In the genomic region with DNA sequence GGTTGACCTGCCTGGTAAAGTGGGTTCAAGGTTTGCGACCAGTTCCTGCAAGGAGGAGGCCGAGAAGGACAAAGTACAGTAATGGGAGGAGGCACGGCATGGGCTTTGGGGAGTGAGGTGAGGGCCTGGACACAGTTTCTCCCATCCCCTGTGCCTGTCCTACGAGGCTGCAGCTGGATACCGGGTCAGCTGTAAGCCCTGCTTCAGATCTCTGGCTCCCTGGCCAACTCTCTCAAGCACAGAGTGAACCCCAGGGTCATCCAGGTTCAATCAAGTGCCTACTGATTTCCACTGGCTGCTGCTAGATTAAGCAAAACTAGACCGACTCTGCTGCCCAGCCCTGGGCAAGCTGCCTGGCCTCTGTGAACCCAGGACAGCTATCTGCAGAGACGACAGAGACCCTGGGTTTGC, we compare ENCODE assay signal across 11 mouse cellular contexts. TPM values are rescaled to one million over a fixed set of nuclear protein-coding genes. Genes with fewer than 3 reads are reported as not detected.
DNase-seq lines count a peak whose midpoint lies in the region; ATAC-seq and TF ChIP-seq lines count a peak whose summit lies in the region.
"Had no signal": no experiment of that assay in that cellular context is flagged by ENCODE, and none has a peak within 500 bp of the region (broad histone marks: within the 10 kb centered on the region; RNA-seq: fewer than 3 reads in every experiment).

No protein-coding gene starts in this region.

- peak overlapping the region; percentile 38 for H3K9ac ChIP-seq in liver, adult 2 months (ENCODE audit: low read depth, low read length)
- H3K9ac ChIP-seq in forebrain, embryonic 13.5 days = peak overlapping the region; percentile 46; the same call in 1 of the 2 replicates
- H3K9ac ChIP-seq in hindbrain, embryonic 16.5 days (ENCODE audit: low read depth, low read length) = peak overlapping the region; percentile 11; the same call in 1 of the 2 replicates
- peak overlapping the region; percentile 54 for H3K9ac ChIP-seq in midbrain, embryonic 13.5 days (replicated peaks)
- H3K9ac ChIP-seq: liver, embryonic 14.5 days had no signal

- intact Hi-C loops in left cerebral cortex, adult 2 months (cut with DNase I) = no loop called here

- no peaks in the 10 kb centered on the region for H3K27me3 ChIP-seq in liver, adult 2 months (ENCODE audit: control insufficient read depth, insufficient read depth, low read length)
- no peaks in the 10 kb centered on the region for H3K27me3 ChIP-seq in forebrain, embryonic 13.5 days
- H3K27me3 ChIP-seq in hindbrain, embryonic 16.5 days (replicated peaks; ENCODE audit: control insufficient read depth, insufficient read depth, low read length) = no peaks in the 10 kb centered on the region
- no peaks in the 10 kb centered on the region for H3K27me3 ChIP-seq in midbrain, embryonic 13.5 days

- no peak overlapping the region for H3K4me3 ChIP-seq in liver, adult 2 months (ENCODE audit: insufficient read depth, low read depth, low read length)
- no peak overlapping the region for H3K4me3 ChIP-seq in forebrain, embryonic 13.5 days
- H3K4me3 ChIP-seq in hindbrain, embryonic 16.5 days (ENCODE audit: low read length) = no peak overlapping the region
- no peak overlapping the region for H3K4me3 ChIP-seq in midbrain, embryonic 13.5 days (replicated peaks)
- no peak overlapping the region for H3K4me3 ChIP-seq in left cerebral cortex, adult 2 months

- TF ChIP-seq POLR2A in liver, adult 2 months (IDR thresholded peaks at IDR 0.05; ENCODE audit: extremely low read depth, insufficient read depth, low read length) = no peak

- ATAC-seq in forebrain, embryonic 13.5 days = no peak
- ATAC-seq in hindbrain, embryonic 16.5 days = no peak
- no peak for ATAC-seq in midbrain, embryonic 13.5 days

- no peak for TF ChIP-seq CTCF in liver, adult 2 months (IDR thresholded peaks at IDR 0.05; ENCODE audit: low read depth, low read length)
- no peak for TF ChIP-seq CTCF in left cerebral cortex, adult 2 months (IDR thresholded peaks at IDR 0.05)

- peaks cover 43% of the 10 kb centered on the region for H3K79me2 ChIP-seq in liver, adult 2 months (ENCODE audit: control insufficient read depth, insufficient read depth, low read length)

- no peaks in the 10 kb centered on the region for H3K9me3 ChIP-seq in forebrain, embryonic 13.5 days (replicated peaks)
- no peaks in the 10 kb centered on the region for H3K9me3 ChIP-seq in hindbrain, embryonic 16.5 days (ENCODE audit: control insufficient read depth, low read length)
- H3K9me3 ChIP-seq in midbrain, embryonic 13.5 days = no peaks in the 10 kb centered on the region

- peak overlapping the region; percentile 75 for H3K4me2 ChIP-seq in forebrain, embryonic 13.5 days
- no peak overlapping the region for H3K4me2 ChIP-seq in hindbrain, embryonic 16.5 days (ENCODE audit: low read length)
- peak overlapping the region; percentile 69 for H3K4me2 ChIP-seq in midbrain, embryonic 13.5 days (replicated peaks)

- peaks cover 51% of the 10 kb centered on the region for H3K4me1 ChIP-seq in liver, adult 2 months (ENCODE audit: control insufficient read depth, insufficient read depth, low read length)
- peaks cover 88% of the 10 kb centered on the region for H3K4me1 ChIP-seq in forebrain, embryonic 13.5 days
- peaks cover 75% of the 10 kb centered on the region for H3K4me1 ChIP-seq in hindbrain, embryonic 16.5 days (ENCODE audit: control insufficient read depth, insufficient read depth, low read depth, low read length)
- H3K4me1 ChIP-seq in midbrain, embryonic 13.5 days (replicated peaks) = peaks cover 89% of the 10 kb centered on the region

- 4% methylated on average over 7 of the region's 7 CpGs for WGBS in liver, adult 2 months
- whole genome bisulfite sequencing in forebrain, embryonic 13.5 days = 68% methylated on average over 7 of the region's 7 CpGs
- WGBS in hindbrain, embryonic 16.5 days = 74% methylated on average over 7 of the region's 7 CpGs
- WGBS in midbrain, embryonic 13.5 days = 81% methylated on average over 7 of the region's 7 CpGs

- peak overlapping the region; percentile 98 for H3K27ac ChIP-seq in liver, adult 2 months (replicated peaks; ENCODE audit: insufficient read depth, low read depth, low read length)
- no peak overlapping the region for H3K27ac ChIP-seq in forebrain, embryonic 13.5 days
- H3K27ac ChIP-seq in hindbrain, embryonic 16.5 days (ENCODE audit: low read depth, low read length) = no peak overlapping the region
- peak overlapping the region; percentile 75; the same call in 1 of the 2 replicates for H3K27ac ChIP-seq in midbrain, embryonic 13.5 days
- H3K27ac ChIP-seq in left cerebral cortex, adult 2 months = no peak overlapping the region; the same call in 1 of the 2 replicates
- H3K27ac ChIP-seq: liver, embryonic 14.5 days had no signal

- no peaks in the 10 kb centered on the region for H3K36me3 ChIP-seq in liver, adult 2 months (ENCODE audit: control insufficient read depth, insufficient read depth, low read length)
- no peaks in the 10 kb centered on the region for H3K36me3 ChIP-seq in forebrain, embryonic 13.5 days (ENCODE audit: poor library complexity, severe bottlenecking)
- H3K36me3 ChIP-seq in hindbrain, embryonic 16.5 days (ENCODE audit: control insufficient read depth, insufficient read depth, low read length) = no peaks in the 10 kb centered on the region
- H3K36me3 ChIP-seq in midbrain, embryonic 13.5 days = no peaks in the 10 kb centered on the region

- peak; percentile 94 for DNase-seq in liver, adult 2 months (ENCODE audit: extremely low read depth, low read depth, low spot score)
- DNase-seq in liver = no peak
- DNase-seq in layer of hippocampus, postnatal 10 days (ENCODE audit: low spot score in 2 of 2) = no peak
- DNase-seq in left cerebral cortex, adult 2 months (ENCODE audit: extremely low spot score in 1 of 2, low spot score in 2 of 2) = no peak
- DNase-seq in left cerebral cortex, adult 8-10 months (ENCODE audit: low spot score in 2 of 2) = no peak
- DNase-seq: gastrocnemius, postnatal 10 days; right cerebral cortex, postnatal 4 days had no signal

RNA-seq across cellular contexts. Expression of gene Bcar1, which starts 3.3 kb away (rescaled TPM):
- 11.3 and 18.0 TPM in 2 replicates for total RNA-seq in liver, adult 2 months (2014; rRNA removed)
- polyA plus RNA-seq in liver, adult 2 months (2012; rRNA removed) = 41.2 and 53.2 TPM in 2 replicates
- polyA plus RNA-seq in forebrain, embryonic 13.5 days (2015; fragmentation: Nextera tagmentation; extraction: Ambion mirVana) = 49.9 and 50.0 TPM in 2 replicates
- polyA plus RNA-seq in hindbrain, embryonic 16.5 days (2015; fragmentation: Nextera tagmentation; extraction: Ambion mirVana) = 37.6 and 50.0 TPM in 2 replicates
- polyA plus RNA-seq in midbrain, embryonic 13.5 days (2015; fragmentation: Nextera tagmentation; extraction: Ambion mirVana) = 48.7 and 55.0 TPM in 2 replicates
- 10 to 100 TPM; 60.1 to 62.6 TPM for total RNA-seq in layer of hippocampus, postnatal 10 days (2021)
- 10 to 100 TPM; 49.3 to 54.2 TPM for total RNA-seq in left cerebral cortex, adult 2 months (2021)
- 10 to 100 TPM; 49.4 to 54.6 (median 53.5) TPM for total RNA-seq in left cerebral cortex, adult 8-10 months (2022)

RNA-seq across cellular contexts. Expression of gene Ctrb1, which starts 49.5 kb away (rescaled TPM):
- total RNA-seq in liver, adult 2 months (2014; rRNA removed) = 50.9 and 134 TPM in 2 replicates
- polyA plus RNA-seq in liver, adult 2 months (2012; rRNA removed) = 1.9 and 5.3 TPM in 2 replicates
- 1.7 TPM in 1 of 2 replicates, not detected in the other for polyA plus RNA-seq in forebrain, embryonic 13.5 days (2015; fragmentation: Nextera tagmentation; extraction: Ambion mirVana)
- not detected in 2 replicates for polyA plus RNA-seq in hindbrain, embryonic 16.5 days (2015; fragmentation: Nextera tagmentation; extraction: Ambion mirVana)
- polyA plus RNA-seq in midbrain, embryonic 13.5 days (2015; fragmentation: Nextera tagmentation; extraction: Ambion mirVana) = 1.6 and 2.2 TPM in 2 replicates
- not detected for total RNA-seq in layer of hippocampus, postnatal 10 days (2021)
- not detected for total RNA-seq in left cerebral cortex, adult 2 months (2021)
- total RNA-seq in left cerebral cortex, adult 8-10 months (2022) = not detected
- total RNA-seq: gastrocnemius, postnatal 10 days had no signal

Comparison
In these comparisons a context has a peak if more than half of its experiments do, and no peak if none do; other contexts are left out.
1. H3K27ac ChIP-seq: peak in liver, adult 2 months (single experiment) and midbrain, embryonic 13.5 days (single experiment); none in forebrain, embryonic 13.5 days (single experiment), hindbrain, embryonic 16.5 days (single experiment) and left cerebral cortex, adult 2 months (single experiment).
2. RNA of gene Ctrb1, which starts 49.5 kb away (total RNA-seq): 50.9 to 134 TPM in liver, adult 2 months; not detected in layer of hippocampus, postnatal 10 days, not detected in left cerebral cortex, adult 2 months and not detected in left cerebral cortex, adult 8-10 months; every median in the first group is over 10 times any median in the second.
3. Peak in every context shown above with its lines, with median percentiles within 50 percentile points of each other: H3K9ac ChIP-seq.